Mouse (Mus musculus) yolk sac, embryonic 10.5 days (tissue): ENCODE data around the gene Tango6.

Experiments
- DNase-seq: peaks from one replicate; pipeline ENCODE4 v3.0.0-alpha.2; 2017; ENCODE audit warnings: low spot score

Tango6 gene

GRCm38 (mm10) chr8:106682971-106683668 is at the start of gene Tango6:
Gene Tango6, plus strand, starts transcription at chr8:106683068.
- DNase-seq, result peak; percentile 87

GRCm38 (mm10) chr8:106633361-106634158 is 49.3 kb upstream of the Tango6 start:
- no peak for DNase-seq

DNA sequence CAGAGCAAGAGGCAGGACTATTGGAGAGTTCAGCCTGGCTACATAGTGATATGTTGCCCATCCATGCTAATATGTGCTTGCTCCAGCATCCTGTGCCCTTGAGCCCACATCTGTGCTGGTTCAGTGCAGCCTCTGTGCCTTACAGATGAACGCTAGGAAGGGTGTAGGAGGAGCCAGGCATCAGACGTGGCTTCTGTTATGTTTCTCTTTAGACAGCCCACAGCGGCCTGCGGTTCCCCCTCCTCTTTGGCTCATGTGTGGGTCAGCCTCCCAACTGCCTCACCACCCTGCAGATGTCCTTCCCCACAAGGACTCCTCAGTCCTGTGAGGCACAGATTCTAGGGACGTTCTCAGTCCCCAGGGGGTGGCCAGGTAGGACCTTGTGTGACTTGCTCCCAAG is 47.6 kb upstream of the Tango6 start:
- DNase-seq, result no peak

DNA sequence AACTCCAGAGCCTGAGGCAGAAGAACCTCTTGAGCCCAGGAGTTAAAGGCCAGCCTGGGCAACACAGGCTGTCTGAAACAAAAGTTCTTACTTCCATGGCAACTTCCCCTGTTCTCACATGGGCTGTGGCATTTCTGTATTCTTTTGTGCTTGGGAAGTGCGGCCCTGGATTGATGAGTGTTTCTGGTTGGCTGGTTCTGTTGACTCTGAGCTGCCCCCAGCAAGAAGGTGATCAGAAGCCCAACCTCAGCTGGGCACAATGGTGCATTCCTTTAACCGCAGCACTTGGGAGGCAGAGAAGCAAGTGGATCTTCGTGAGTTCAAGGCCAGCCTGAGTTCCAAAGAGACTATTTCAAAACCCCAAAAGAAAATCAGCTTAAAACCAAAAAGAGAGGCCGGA is 45.4 kb upstream of the Tango6 start:
- no peak for DNase-seq

- no peak for DNase-seq
These were observed 44.0 kb upstream of the Tango6 start for GRCm38 (mm10) chr8:106638768-106639295.

GRCm38 (mm10) chr8:106640212-106640611 is 42.7 kb upstream of the Tango6 start:
- DNase-seq, result no peak

DNA sequence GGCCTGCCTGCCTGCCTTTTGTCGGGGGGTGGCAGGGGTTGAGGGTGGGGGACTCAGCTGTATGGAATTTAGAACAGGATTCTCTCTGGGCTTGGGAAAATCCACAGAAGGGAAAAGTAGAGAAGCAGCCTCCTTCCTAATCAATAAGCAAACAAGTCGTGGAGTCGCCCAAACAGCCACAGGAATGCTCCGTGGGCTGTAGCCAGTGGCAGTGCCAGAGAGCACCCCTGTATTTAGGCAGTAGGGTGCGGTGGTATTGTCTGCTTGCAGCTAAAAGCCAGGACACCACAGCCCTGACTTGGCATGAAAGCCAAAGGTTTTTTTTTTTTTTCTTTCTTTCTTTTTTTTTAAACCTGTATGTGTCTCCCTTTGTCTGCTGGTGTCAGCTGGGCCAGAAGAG is 41.9 kb upstream of the Tango6 start:
- no peak for DNase-seq

- DNase-seq, result peak; percentile 55
These were observed 40.7 kb upstream of the Tango6 start for GRCm38 (mm10) chr8:106642172-106642571.

DNA sequence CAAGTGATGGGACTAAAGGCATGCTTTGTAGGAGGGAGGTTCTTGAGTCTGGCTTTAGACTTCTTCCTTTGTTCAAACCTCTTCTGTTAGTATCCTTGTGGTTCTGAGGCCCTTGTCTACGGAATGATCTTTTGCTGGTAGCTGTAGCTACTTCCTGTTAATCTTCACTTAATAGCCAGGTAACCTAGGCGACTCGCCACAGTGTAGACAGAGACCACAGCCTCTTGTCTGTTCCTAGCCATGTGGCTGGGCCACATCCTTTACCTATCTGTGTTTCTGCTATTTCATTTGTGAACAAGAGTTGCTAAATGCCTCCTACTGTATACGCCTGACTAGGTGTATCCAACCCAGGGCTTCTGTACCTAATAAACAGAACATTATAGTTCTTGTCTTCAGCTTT is 39.8 kb upstream of the Tango6 start:
- no peak for DNase-seq

DNA sequence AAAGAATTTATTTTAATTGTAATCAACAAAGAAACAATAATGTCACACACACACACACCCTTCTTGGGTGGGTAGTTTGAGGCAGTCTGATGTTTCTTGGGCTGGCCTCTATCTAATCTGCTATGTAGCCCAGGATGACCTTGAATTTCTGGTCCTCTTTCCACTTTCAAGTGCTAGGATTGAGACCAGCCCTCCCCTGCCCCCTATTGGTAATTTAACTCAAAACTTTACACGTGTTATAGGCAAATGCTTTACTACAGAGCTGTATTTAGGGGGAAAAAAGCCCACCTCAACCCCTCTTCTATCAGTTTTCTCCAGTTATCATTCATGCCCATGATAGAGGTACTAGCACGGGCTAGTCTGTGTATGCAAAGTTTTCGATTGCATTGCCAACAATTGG is 37.9 kb upstream of the Tango6 start:
- no peak for DNase-seq

GRCm38 (mm10) chr8:106646153-106646552 is 36.7 kb upstream of the Tango6 start:
- DNase-seq, result no peak

DNA sequence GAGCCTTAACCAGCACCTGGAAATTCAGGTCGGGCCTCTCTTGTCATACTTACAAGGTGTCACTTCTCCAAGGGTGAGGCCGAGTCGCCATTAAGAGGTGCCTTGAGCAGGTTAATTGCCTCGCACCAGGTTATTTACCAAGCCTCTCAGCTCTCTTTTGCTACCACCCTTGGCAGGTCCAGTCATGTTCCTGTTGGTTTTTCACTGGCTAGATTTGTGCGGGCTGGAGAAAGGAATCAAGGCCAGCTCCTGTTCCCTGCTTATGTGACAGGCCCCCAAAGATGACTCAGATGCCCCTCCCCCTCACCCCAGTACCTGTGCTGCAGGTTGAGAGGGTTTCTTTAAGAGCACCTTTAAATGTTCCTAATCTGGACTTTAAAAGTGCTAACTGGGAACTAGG is 36.1 kb upstream of the Tango6 start:
- DNase-seq, result no peak

DNA sequence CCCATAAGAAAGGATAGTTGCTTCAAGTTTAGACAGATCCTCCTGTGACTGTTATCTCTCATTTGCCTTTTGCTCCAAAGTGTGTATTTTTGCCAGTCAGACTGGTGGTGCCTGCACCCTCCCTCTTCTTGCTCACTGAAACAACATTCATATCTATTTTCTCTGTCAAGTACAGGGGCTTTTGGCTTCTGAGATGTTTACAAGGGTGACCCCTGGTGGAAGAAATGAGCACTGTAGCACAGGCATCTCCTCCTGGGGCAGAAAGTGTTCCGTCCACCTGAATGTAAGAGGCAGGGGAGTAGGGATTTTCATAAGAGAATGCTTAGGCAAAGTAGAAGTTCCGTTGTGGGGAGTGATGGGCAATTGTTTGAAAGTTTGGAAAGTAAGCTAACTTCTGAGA is 35.5 kb upstream of the Tango6 start:
- DNase-seq, result peak; percentile 70

GRCm38 (mm10) chr8:106648421-106648820 is 34.4 kb upstream of the Tango6 start:
- no peak for DNase-seq

DNA sequence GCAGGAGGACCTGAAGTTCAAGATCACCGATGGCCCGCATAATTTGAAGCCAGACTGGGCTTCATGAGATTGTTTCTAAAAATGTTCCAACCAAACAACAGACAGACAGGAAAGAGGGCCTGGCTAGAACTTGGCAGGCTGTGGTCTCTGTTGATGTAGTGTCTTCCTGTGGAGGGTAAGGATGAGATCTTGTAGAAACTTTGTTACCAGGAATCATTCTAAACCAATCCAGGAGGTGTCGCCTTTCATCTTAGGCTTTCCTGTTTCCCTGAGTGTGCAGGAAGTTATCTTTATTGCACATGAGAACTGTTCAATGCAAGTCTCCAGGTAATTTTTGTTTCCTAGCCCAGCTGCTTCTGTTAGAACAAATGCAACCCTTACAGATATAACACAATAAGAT is 30.9 kb upstream of the Tango6 start:
- no peak for DNase-seq

GRCm38 (mm10) chr8:106656046-106656445 is 26.8 kb upstream of the Tango6 start:
- no peak for DNase-seq

GRCm38 (mm10) chr8:106672786-106673185 is 10.1 kb upstream of the Tango6 start:
- no peak for DNase-seq

DNA sequence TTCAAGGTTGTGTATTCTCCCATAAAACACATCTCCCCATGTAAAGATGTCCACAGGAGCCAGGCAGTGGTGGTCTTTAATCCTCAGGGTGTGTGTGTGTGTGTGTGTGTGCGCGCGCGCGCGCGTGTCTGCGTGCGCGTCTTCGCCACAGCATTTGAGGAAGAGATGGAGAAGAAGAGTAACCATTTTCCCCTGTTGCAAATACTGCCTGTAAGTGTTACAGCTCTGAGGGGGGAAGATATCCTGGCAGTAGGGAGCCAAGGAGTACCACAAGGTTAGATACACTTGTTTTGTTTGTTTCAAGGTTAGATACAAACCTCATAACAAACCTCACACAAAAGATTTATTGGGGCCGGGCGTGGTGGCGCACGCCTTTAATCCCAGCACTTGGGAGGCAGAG is 8.6 kb upstream of the Tango6 start:
- no peak for DNase-seq

DNA sequence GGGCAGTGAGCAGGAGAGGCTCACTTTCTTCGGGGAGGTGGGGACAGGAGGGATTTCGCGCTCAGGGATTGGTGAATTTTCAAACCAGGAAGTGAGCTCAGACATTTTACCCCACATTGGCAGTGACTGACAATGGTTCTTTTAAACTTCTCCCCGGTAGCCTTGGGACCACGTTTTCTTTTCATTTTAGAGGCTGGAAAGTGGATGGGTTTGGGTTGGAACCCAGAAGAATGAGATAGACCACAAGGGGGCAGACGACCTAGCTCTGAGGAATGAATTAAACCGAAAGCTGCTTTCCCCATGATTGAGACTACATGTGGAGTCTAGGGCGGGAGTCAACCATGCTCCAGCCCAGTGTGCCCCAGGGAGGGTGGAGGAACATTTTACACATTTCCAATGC is 8.0 kb upstream of the Tango6 start:
- no peak for DNase-seq

DNA sequence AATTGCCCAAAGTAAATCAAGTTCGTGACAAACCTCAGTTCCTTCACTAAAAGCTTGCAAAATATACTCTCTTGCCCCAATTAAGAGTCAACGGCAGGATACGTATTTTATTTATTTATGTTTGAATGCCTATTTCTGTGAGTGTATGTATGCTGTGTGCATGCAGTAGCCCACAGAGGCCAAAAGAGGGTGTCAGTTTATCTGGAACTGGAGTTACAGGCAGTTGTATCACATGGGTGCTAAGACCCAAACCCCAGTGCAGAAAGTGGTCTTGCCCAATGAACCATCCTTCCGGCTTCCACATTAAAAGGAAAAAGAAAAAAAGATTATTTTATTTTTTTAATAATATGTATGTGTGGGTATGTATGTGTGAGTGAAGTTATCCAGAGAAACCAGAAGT is 1.5 kb downstream of the Tango6 start:
- DNase-seq, result no peak

DNA sequence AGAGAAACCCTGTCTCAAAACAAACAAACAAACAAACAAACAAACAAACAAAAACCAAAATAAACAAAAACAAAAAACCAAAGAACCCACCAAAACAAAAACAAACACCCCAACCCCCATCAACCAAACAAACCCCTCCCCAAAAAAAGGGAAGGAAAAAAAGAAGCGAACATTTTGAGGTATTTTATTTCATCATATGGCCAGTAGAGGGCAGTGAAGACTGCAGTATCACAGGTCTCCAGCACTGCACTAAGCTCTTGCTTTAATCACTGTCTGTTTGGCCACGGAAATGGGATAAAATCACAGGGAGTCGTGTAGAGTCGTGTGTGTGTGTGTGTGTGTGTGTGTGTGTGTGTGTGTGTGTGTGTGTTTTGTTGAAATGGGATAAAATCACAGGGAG is 4.6 kb downstream of the Tango6 start:
- DNase-seq, result no peak

DNA sequence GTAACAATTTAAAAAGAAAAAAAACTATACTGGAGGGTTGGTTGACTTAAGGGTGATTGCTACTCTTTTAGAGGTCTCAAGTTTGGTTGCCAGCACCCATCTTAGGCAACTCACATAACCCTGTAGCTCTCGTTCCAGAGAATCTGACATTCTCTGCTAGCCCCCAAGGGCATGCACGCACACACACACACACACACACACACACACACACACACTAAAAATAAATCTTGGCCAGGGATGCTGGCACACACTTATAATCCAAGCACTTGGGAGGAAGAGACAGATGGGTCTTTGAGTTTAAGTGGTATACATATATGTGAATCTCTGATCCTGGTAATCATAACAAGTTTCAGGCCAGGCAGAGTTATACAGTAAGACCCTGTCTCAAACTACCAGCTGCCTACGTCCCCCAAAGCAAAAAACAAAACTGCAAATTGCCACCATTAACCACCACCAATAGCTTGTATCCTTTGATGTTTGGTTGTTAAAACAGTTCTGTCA is 14.9 kb downstream of the Tango6 start:
- DNase-seq, result no peak

DNA sequence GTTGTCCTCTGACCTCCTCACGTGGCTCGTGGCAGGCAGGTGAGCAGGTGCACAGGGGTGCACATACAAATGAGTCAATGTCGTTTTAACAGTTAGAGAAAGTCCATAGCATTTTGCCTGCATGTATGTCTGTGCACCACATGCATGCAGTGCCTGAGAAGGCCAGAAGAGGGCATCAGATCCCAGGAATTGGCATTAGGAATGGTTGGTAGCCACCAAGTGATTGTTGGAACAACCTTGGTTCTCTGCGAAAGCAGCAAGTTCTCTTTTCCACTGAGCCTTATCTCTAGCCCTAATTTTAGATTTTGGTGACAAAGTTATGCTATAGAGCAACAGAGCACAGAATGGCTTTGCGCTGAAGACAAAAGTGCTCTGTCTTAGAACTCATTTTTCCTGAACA is 16.7 kb downstream of the Tango6 start:
- DNase-seq, result no peak
